Mouse (Mus musculus) adrenal gland, adult (tissue): ENCODE data around the gene Tmc8.

ENCODE experiments used
- DNase-seq, 2 experiments: peaks; one replicate each; pipeline ENCODE4 v3.0.0; 2022 to 2023; ENCODE audit warnings: low spot score in 1 of 2; ENCODE audit not compliant: inconsistent age in 2 of 2

Tmc8 gene

DNA sequence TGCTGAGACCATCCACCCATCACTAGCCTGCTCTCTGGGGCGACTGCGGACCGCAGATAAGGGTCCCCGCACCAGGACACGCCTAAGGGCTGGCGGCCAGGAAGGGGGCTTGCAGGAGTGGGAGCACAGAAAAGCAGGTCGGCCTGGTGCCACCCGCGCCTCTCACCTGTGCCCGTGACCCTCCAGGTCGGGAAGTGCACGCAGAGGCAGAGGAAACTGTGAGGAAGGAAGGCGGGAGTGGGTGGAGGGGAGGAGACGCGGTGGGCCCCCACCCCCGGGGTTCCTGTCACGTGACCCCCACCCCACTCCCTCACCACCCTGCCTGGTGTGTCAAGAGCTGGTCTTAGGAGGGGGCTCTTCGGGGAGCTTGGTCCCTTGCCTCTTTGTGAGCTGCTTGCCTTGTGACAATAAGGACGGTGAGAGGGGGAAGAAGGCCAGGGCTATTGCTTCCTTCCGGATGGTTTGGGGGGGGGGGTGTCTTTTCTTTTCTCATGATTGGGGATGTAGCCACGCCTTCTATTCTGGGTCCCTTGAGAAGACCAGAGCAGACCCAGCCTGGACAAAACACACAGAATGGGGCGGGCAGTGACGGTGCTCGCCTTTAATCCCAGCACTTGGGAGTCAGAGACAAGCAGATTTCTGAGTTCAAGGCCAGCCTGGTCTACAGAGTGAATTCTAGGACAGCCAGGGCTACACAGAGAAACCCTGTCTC is at the start of gene Tmc8, which contains the start of gene Tmc6:
Tmc8 (plus strand) TSS at position 84 of the 712 bp plus-strand sequence.
Tmc6 (minus strand) TSS at position 206 of the 712 bp plus-strand sequence.
- DNase-seq: peak; percentile 46 to 69

DNA sequence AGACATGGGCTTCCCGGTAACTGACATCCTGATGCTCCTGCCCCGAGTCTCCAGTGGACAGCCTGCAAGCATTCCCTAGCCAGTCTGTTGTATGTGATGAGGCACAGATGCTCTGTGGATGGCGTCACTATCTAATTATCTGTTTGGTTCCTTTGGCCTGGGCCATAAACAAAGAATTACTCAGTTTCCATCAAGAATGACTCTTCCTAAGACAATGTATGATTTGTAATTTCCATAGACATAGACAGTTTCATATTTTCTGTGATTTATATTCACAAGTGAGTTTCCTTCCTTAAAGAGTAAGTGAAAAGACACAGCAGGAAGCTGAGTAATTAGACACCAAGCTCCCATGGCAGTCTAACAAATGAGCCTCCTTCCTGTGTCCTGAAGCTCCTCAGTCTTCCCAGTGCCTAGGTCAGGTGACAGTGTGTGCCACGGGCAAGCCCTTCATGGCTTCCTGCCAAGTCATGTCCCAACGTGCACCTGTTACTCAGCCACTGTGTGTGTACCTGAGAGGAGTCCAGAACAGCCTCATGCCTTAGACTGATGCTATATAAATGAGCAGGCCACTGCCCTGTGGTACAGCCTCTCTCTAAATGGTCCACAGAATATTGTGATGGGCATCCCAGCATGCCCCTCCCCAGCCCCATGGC is 45.7 kb upstream of the Tmc8 start:
- DNase-seq: no peak

DNA sequence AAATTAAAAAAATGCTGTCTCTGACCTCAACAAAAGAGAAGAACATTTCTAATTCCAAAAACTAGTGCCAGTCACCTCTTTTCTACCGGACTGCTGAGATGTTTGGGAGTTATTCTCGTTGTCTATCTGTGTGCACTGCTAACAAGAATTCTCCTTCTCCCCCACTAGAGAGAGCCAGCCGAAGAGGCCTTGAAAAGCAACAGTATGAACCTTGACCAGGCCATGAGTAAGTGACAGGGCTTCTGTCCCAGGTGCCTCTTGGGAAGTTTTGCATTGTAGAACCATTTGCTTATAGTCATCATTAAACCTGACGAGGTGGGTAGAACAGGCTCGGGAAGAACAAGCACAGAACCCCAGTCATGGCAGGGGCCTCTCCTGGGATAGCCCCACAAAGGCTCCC is 43.8 kb upstream of the Tmc8 start:
- peak; percentile 56 to 72 for DNase-seq

DNA sequence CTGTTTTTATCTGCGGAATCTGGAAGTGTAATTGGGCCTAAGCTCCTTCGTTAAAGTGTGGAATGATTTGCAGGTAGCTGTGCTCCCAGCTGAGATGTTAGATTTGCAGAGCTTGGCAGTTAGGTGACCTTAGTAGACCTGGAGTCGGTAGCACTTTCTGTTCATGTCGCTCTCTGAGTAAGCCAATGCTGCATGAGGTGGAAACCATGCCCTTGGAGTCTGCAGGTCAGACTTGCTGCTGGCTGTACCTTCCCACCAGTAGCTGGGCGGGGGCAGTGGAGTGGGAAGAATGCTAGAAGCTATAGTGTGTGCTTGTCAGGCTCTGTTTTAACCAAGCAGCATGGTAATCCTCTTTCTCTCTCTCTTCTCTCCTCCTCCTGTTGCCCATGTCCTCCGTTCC is 40.7 kb upstream of the Tmc8 start:
- no peak for DNase-seq

DNA sequence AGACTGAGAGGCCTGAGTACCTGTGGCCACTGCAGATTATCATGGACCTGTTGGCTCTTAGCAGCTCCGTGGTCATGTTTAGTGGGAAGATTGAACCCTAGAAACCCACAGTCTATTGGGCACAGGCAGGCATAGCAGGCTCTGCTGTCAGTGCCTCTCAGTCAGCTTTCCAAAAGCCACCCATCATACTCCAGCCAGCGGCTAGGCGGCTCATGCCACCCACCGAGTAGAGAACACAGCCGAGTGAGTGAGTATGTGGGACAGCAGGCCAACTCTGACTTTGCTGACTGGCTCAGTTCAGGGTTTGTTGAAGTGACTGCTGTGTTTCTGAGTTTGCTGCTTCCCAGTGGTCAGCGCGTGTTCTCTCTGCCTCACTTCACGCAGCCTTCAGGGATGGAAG is 39.6 kb upstream of the Tmc8 start:
- no peak for DNase-seq

DNA sequence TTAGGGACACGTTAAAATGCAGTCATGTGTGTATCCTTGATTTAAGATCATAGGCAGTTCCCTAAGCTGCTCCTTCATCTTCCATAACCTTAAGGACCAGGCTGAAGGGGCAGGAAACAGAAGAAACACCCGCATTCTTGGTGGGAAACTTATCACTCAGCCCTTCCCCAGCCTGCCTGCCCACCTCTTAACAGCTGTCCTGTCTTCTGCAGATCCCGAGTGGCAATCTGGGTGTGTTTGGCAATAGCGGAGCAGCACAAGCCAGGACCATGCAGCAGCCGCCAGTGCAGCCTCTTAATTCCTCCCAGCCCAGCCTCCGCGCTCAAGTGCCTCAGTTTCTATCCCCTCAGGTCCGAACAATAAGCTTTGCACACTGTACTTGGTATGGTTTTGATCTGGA is 39.2 kb upstream of the Tmc8 start:
- DNase-seq: no peak

DNA sequence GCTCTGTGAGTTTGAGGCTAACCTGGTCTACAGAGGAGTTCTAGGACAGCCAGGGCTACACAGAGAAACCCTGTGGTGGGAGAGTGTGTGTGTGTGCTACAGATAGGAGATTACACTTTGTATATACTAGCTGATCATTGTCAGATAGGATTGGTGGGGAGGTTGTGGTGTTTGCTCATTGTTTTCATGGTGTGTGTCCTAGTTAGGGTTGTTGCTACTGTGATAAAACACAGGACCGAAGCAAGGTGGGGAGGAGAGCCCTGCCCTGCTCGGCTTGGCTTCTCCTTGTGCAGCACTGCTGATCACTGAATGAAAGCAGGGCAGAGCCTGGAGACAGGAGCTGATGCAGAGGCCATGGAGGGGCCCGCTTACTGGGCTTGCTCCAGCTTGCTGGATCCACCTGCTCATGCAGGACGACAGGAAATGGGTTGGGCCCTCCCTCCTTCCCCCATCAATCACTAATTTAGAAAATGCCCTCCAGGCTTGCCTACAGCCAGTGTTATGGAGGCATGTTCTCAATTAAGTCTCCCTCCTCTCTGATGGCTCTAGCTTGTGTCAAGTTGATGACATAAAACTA is 38.3 kb upstream of the Tmc8 start:
- DNase-seq: no peak

DNA sequence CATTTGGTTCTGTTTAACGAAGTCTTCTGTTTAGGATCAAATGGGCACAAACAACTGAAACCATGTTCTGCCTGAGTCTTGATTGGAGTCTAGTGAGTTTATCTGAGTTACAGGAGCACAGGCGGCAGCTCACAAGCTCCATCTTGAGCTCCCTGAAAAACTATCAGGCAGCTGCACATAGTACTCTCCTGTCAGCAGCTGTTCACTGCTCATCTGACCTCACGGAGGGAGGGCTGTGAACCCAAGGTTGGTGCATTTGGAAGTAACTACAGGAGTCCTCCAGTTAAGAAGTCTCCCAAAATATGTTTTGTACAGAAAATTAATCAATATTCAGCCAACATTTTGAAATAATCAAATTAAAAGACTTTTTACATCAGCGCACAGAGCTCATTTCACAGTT is 33.2 kb upstream of the Tmc8 start:
- no peak for DNase-seq

DNA sequence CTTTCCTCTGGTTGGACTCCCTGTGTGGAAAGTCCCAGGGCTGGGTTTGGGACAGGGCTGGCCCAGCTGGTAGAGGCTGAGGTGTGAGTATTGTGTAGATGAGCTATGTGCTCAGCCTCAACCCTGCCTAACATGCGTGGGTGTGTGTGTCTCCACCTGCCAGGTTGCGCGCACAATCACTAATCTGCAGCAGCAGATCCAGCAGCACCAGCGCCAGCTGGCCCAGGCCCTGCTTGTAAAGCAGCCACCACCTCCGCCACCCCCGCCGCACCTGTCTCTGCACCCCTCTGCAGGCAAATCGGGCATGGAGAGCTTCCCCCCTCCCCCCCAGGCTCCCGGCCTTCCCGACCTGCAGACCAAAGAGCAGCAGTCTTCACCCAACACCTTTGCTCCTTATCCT is 32.5 kb upstream of the Tmc8 start:
- DNase-seq: no peak

DNA sequence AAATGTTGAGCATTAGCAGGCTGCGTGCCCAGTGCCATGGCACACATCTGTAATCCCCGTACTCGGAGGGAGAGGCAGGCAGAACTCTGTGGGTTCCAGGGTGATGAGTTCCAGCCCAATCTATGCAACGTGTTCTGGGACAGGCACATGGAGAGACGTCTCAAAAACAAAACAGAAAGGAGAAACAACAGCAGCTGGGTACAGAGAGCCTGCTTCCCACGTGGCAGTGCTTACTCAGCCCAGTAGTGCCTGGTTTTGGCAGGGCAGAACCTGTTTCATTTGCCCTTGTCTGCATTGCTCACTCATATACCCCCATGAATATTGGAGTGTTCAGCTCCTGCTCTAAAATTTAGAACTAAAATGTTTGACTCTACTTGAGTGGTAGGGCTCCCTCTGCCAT is 30.3 kb upstream of the Tmc8 start:
- no peak for DNase-seq

DNA sequence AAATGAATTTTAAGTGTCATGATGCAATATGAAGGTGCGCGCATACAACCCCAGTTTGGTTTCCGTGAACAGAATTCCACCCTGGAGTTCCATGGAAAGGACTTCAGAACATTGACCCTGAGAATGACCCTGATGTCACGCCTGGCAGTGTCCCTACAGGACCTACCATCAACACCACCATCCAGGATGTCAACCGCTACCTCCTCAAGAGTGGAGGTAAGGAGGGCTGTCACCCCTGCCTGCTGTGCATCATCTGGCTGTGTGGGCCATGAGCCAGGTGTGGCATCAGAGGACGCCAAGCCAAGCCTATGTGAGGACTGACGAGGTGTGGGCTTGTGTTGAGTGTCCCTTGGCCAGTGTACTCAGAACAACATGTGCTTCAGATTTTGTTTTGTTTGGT is 26.0 kb upstream of the Tmc8 start:
- DNase-seq: no peak

DNA sequence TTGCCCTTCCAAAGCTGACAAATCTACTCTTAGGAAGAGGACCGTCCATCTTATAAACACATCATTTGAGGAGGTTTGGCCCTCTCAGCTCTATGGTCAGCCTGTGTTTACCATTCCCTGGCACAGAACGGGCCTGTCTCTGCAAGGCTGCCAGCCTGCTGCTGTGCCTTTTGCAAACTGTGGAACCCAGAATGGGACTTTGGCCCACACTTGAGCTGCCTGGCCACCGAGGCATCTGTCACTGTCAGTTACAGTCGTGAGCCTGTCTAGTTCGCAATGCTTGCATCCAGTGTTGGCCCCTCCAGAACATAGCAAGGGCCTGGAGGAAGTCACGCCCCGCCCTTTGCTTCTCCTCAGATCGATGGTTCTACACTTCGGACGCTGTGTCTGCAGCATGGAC is 22.6 kb upstream of the Tmc8 start:
- DNase-seq: no peak

DNA sequence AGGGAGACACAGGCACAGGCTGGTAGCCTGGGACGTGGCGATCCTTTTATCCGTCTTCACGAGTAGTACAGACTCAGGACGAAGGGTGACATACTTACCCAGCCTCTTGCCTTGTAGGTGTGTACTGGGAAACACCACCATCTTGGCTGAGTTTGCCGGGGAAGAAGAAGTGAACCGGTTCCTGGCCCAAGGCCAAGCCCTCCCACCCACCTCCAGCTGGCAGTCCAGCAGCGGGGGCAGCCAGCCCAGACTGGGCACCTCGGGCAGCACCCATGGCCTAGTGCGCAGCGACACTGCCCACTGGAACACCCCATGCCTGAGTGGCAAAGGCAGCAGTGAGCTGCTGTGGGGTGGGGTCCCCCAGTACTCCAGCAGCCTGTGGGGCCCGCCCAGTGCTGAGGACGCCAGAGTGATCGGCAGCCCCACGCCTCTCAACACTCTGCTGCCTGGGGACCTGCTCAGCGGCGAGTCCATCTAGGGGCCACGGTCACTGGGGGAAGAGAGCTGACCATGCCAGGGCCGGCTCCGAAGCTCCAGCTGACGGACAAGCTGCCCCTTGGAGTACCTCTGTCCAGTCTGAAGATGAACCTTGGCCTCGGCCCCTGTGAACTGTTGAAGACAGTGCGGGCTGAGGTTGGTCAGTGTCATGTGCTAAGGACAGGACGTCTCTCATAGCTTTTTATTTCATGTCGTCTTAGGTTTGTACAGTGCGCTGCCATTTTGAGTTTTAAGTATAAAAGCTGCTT is 21.3 kb upstream of the Tmc8 start:
- DNase-seq: no peak

DNA sequence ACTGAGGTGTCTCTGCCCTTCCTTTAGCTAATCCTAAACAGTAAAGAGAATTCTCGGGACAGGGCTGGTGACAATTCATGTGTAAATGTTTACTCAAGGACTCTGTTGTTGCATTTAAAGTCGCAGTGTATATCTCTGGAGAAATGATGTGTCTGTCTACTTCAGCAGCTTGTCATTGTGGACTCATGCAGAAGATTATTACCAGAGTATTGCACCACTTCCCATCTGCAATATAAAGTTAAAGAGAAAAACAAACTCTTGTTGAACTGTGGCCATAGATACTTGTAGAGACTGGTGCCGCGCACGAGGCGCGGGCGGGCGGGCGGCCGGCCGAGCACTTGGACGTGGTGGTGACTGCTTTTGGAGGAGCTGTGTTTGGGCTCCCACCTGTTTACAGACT is 20.1 kb upstream of the Tmc8 start:
- no peak for DNase-seq

DNA sequence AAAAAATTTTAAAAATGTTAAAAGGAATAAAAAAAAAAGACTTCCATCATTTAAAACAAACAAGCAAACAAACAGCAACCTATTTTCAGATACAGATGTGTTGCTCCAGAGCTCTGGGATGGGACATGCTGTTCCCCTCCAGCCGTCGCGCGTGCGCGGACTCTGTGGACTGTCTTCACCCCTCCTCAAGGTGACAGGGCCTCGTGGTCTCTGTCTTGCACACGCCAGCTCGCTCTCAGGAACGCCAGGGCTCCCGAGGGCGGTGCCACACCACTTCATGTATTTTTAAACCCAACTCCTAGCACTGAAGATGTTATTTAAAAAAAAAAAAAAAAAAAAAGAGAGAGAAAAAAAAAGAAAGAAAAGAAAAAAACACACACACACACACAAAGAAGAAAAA is 19.6 kb upstream of the Tmc8 start:
- no peak for DNase-seq

DNA sequence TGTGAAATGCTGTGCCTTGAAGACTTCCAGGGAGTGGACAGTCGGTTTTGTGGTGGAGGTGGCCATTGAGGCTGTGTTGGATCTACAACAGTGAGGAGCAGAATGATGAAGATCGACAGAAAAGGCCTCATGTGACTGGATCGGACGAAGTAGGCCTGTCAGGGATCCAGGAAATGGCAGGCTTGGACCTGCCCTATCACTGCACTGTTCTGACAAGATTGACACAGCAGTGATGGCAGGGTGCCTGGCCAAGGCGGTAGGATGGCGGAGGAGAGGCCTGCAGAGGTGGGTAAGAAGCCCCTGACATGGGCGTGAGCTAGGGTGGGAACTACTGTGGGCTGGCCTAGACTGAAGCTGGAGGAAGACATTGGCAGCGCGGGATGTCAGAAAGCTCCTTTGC is 17.6 kb upstream of the Tmc8 start:
- no peak for DNase-seq

DNA sequence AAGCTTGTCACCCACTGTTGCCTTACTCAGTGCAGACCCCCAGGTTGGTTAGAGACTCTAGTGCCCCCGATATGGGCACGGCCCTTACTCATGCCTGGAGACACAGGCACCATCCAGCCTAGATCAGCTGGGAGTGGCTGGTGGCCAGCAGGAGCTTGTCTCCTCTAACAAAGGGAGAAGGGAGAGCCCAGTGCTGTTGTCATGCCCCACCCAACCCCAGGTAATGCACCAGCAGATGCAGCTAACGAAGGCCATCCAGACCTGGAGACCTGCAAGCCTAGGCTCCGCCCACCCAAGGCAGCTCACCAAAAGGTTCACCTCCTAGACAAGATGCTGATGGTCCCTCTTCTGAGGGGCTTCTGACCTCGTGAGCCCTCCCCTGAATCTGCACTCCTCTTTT is 16.5 kb upstream of the Tmc8 start:
- no peak for DNase-seq

DNA sequence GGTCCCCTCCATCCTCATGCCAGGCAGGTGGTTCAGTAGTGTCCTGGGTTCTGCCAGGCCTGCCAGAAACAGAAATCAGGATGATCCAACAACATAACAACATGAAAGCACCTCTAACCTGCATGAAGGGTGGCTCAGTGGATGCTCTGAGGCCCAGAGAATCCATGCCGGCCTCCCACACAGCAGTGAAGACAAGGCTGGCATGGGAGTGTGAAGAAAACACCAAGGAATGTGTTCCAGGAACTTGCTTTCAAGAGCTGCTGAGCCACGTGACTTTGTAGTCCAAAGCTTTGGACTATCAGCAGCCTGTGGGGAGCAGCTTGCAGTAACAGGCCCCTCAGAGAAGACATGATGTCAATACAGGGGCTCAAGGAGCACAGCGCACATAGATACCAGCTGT is 15.6 kb upstream of the Tmc8 start:
- no peak for DNase-seq

DNA sequence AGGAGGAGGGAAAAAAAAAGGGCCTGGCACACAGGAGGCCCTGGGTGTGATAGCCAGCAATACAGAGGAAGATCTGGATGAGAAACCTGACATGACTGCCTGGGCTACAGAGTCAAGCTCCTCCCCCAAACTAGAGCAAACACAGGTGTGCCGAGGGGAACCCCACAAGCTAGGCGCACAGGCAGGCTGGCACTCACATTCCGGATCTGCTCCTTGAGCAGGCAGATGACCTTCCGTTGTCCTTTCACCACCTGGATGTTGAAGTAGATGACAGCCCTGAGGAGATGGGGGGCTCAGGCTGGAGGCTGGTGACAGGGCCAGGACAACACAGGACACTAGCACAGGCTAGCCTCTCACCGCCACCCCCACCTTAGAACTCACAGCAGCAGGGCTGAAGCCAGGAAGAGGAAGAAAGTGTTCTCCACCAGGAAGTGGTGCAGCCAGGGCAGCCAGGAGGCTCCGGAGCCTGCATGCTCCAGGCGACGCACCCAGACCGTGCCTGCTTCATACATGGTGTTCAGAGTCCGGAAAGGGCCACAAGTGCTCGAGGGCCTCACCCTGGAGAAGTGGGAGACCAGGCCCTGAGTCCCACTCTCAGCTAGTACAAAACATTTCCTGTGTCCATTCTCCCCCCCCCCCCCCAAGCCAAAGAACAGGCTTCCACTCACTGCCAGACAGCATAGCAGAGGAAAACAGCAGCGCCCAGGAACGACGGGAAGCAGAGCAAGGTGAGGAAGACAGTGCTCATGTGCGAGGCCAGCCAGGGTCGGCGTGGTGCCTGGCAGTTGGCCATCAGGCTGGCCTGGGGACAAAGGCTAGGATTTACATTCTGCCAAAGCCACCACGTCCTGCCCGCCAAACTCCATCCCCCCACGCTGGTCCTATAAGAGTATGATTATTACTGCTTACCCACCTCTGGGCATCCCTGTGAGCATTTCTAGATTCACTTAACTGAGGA is 12.9 kb upstream of the Tmc8 start:
- no peak for DNase-seq

DNA sequence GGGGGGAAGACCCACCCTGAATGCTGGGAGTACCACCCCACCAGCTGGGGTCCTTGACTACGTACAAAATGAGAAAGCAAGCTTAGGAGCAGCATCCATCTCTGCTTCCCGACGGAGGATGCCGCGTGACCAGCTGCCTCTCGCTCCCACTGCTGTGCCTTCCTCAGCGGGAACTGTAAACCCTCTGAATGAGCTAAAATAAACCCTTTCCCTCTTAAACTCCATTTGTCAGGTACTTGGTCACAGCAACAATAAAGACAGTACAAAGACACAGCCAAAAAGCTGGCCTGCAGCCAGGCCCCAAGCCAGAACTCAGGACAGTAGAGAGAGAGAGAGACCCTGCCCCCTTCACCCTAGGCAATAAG is 12.2 kb upstream of the Tmc8 start:
- no peak for DNase-seq

DNA sequence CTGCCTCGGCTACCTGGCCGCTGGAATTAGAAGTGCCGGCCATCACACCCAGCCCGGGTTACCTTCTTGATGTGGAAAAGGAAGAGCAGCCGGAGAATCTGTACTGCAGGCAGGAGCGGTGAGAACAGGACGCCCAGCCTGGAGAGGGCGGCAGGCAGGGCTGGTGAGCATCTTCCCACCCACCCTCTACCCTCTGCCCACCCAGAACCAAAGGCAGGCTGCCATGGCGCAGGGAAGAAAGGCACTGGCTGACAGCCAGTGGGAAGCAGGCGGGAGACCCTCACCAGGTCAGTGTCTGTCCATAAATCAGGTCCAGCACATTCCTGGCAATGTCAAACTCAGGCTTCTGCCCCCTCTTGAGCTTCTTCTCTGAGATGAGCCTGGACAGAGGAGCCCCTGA is 11.5 kb upstream of the Tmc8 start:
- DNase-seq: no peak
